Mouse (Mus musculus) hindbrain, postnatal 0 days (tissue): ENCODE measurements around the gene Sbno2. TPM values are rescaled to one million over a fixed set of nuclear protein-coding genes. Genes with fewer than 3 reads are reported as not detected.

ENCODE experiments used
- ATAC-seq: fragments of 200-750 bp; cut with Nextera tagmentation; 2 replicates; pipeline ENCODE4 v1.8.0; 2017; ENCODE audit warnings: mild to moderate bottlenecking, moderate TSS enrichment, moderate library complexity
- DNase-seq: peaks from one replicate; pipeline ENCODE4 v3.0.0-alpha.2; 2015; ENCODE audit warnings: low spot score
- H3K27ac ChIP-seq: fragments of 300-500 bp; sonication (generic); 2 replicates; pipeline ENCODE4 v1.5.1; 2014; ENCODE audit warnings: mild to moderate bottlenecking
- H3K27me3 ChIP-seq: fragments of 300-500 bp; sonication (generic); 2 replicates; pipeline ENCODE4 v1.6.1; 2014; ENCODE audit warnings: low read length, mixed read lengths; ENCODE audit not compliant: insufficient read depth
- H3K36me3 ChIP-seq: fragments of 300-500 bp; sonication (generic); 2 replicates; pipeline ENCODE4 v1.6.1; 2014; ENCODE audit warnings: low read length, mixed read lengths; ENCODE audit not compliant: insufficient read depth
- H3K4me1 ChIP-seq: fragments of 300-500 bp; sonication (generic); 2 replicates; pipeline ENCODE4 v1.6.1; 2014; ENCODE audit warnings: antibody characterized with exemption, low read length, mixed read lengths; ENCODE audit not compliant: insufficient read depth
- H3K4me2 ChIP-seq: fragments of 300-500 bp; sonication (generic); 2 replicates; pipeline ENCODE4 v1.6.1; 2014; ENCODE audit warnings: low read depth, mild to moderate bottlenecking, low read length, moderate library complexity, mixed read lengths
- H3K4me3 ChIP-seq: fragments of 300-500 bp; sonication (generic); 2 replicates; pipeline ENCODE4 v1.5.1; 2014; ENCODE audit warnings: low read length
- H3K9ac ChIP-seq: fragments of 300-500 bp; sonication (generic); replicated peaks from 2 replicates; pipeline ENCODE4 v1.6.1; 2014; ENCODE audit warnings: mild to moderate bottlenecking, low read length, moderate library complexity, mixed read lengths
- H3K9me3 ChIP-seq: fragments of 300-500 bp; sonication (generic); 2 replicates; pipeline ENCODE4 v1.6.1; 2016; ENCODE audit warnings: low read length, mixed read lengths
- CTCF ChIP-seq: IDR thresholded peaks from 2 replicates; pipeline ENCODE4 v1.5.1; 2016; ENCODE audit warnings: antibody characterized with exemption, control low read depth, low read depth
- WGBS: fragments of 180-500 bp; shearing (Covaris S2); extraction: QIAGEN DNeasy Blood & Tissue Kit; methylation state at CpG from one replicate; pipeline ENCODE4 v1.1.7; 2014; 5-methylcytosine and 5-hydroxymethylcytosine counted together
- polyA plus RNA-seq: library from polyadenylated mRNA; unstranded; fragments of >200 nt; fragmentation: Nextera tagmentation; extraction: Ambion mirVana; gene quantifications from 2 replicates; pipeline ENCODE4 v1.2.1, GENCODE M21; 2015
- total RNA-seq: library from RNA; depleted of rRNA; stranded (reverse); fragments of >200 nt; gene quantifications from 2 replicates; pipeline ENCODE4 v1.2.3, GENCODE M21; 2014; rRNA removed

The Sbno2 gene
- total RNA-seq (22.8 and 23.7 TPM in 2 replicates), polyA plus RNA-seq (6.9 and 7.8 TPM in 2 replicates)

DNA sequence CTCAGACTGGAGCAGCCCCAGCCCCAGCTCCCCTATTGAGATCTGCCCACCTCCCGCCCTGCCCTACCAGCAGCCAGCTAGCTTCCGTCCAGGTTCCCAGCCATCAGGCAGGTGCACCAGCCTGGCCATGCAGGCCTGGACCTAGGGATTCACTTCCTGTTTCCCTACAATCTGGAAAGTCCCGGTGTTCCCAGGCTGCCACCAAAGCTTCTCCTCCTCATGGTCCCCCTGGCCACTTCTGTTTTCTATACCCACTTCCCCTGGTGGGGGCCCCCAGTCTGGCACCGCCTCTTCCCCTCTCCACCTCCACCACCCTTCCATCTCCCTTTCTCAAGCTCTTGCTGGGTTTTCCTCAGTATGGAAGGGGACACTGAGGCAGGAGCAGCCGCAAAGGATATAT, at the start of gene Sbno2:
Gene Sbno2, minus strand, starts transcription at position 112 of the 400 bp plus-strand sequence.
- DNase-seq: no peak

DNA sequence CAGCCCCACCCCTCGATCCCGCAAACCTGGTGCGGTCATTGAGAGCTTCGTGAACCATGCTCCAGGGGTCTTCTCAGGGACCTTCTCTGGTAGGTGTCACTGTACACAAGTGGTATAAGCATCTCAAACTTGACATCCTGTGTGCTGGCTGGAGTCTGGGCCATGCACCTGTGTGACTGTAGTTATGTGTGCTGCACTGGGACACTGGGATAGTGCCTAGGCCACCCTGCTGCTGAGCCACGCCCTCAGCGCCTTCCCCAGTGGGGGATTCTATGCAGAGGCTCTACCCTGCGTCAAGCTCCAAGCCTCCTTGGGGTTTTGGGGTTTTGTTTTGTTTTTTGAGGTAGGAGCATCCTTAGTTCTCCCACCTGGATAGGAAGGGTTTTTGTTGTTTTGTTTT, 49.0 kb upstream of the Sbno2 start:
- no peak overlapping the region for H3K4me2 ChIP-seq
- no peak for TF ChIP-seq CTCF
- H3K36me3 ChIP-seq: peaks cover 40% of the 10 kb centered on the region
- H3K4me3 ChIP-seq: no peak overlapping the region
- peaks cover 19% of the 10 kb centered on the region; the same call in 1 of the 2 replicates for H3K4me1 ChIP-seq
- no peaks in the 10 kb centered on the region for H3K27me3 ChIP-seq
- DNase-seq: no peak
- H3K9me3 ChIP-seq: no peaks in the 10 kb centered on the region
- H3K27ac ChIP-seq: peak overlapping the region; percentile 96; the same call in 1 of the 2 replicates
- no peak for ATAC-seq
- H3K9ac ChIP-seq: no peak overlapping the region
- WGBS: 75% methylated on average over 7 of the region's 7 CpGs

More for the DNA sequence above, at the start of gene Sbno2:
- H3K27me3 ChIP-seq: no peaks in the 10 kb centered on the region
- peaks cover 6% of the 10 kb centered on the region for H3K4me1 ChIP-seq
- TF ChIP-seq CTCF: no peak
- WGBS: 65% methylated on average over 5 of the region's 5 CpGs
- ATAC-seq: no peak
- H3K4me2 ChIP-seq: no peak within 1 kb of the TSS
- no peak within 1 kb of the TSS for H3K27ac ChIP-seq
- H3K36me3 ChIP-seq: no peaks in the 10 kb centered on the region
- no peak within 1 kb of the TSS for H3K9ac ChIP-seq
- no peaks in the 10 kb centered on the region for H3K9me3 ChIP-seq
- no peak within 1 kb of the TSS for H3K4me3 ChIP-seq

DNA sequence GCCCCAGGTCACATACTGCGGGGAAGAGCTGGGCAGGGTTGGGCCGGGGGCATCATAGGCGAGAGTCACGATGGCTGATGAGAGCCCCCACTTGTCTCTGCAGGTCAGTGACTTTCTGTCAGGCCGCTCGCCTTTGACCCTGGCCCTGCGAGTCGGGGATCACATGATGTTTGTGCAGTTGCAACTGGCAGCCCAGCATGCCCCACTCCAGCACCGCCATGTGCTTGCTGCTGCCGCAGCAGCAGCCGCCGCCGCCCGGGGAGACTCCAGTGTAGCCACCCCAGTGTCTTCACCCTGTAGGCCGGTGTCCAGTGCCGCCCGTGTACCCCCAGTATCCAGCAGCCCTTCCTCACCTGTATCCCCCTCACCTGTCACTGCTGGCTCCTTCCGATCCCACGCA, 48.3 kb upstream of the Sbno2 start:
- Histone ChIP-seq H3K36me3 (peaks cover 40% of the 10 kb centered on the region), H3K9ac (peak overlapping the region; percentile 99; the same call in 1 of the 2 replicates), H3K9me3 (no peaks in the 10 kb centered on the region), H3K27me3 (no peaks in the 10 kb centered on the region), H3K4me1 (peaks cover 19% of the 10 kb centered on the region; the same call in 1 of the 2 replicates), H3K27ac (peak overlapping the region; percentile 96; the same call in 1 of the 2 replicates), H3K4me3 (no peak overlapping the region), H3K4me2 (peak overlapping the region; percentile 89)
- TF ChIP-seq CTCF: no peak
- DNase-seq (no peak), ATAC-seq (no peak)
- 80% methylated on average over 19 of the region's 19 CpGs for WGBS

DNA sequence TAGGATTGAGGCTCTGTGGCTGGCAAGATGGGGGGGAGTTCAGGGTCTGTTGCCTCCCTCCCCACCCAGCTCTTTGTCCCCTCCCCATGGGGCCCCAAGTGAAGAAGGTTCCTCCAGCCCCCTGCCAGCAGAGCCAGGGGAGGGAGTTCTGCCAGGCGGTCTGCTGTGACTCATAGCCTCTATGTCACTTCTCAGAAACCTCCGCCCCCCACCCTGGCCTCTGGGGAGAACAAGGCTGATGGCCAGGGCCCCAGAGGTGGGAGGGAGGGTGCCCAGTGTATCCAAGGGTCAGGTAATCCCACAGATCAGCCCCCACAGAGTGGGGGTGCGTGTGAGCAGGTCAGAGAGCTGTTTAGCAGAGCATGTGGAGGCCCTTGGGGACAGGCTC, 47.5 kb upstream of the Sbno2 start:
- ATAC-seq: no peak
- Histone ChIP-seq H3K27me3 (no peaks in the 10 kb centered on the region), H3K27ac (peak overlapping the region; percentile 96), H3K9me3 (no peaks in the 10 kb centered on the region), H3K4me2 (peak overlapping the region; percentile 89), H3K9ac (peak overlapping the region; percentile 99), H3K36me3 (peaks cover 40% of the 10 kb centered on the region), H3K4me3 (peak overlapping the region; percentile 97), H3K4me1 (peaks cover 19% of the 10 kb centered on the region; the same call in 1 of the 2 replicates)
- TF ChIP-seq CTCF: no peak
- 40% methylated on average over 3 of the region's 3 CpGs for WGBS
- DNase-seq: no peak

DNA sequence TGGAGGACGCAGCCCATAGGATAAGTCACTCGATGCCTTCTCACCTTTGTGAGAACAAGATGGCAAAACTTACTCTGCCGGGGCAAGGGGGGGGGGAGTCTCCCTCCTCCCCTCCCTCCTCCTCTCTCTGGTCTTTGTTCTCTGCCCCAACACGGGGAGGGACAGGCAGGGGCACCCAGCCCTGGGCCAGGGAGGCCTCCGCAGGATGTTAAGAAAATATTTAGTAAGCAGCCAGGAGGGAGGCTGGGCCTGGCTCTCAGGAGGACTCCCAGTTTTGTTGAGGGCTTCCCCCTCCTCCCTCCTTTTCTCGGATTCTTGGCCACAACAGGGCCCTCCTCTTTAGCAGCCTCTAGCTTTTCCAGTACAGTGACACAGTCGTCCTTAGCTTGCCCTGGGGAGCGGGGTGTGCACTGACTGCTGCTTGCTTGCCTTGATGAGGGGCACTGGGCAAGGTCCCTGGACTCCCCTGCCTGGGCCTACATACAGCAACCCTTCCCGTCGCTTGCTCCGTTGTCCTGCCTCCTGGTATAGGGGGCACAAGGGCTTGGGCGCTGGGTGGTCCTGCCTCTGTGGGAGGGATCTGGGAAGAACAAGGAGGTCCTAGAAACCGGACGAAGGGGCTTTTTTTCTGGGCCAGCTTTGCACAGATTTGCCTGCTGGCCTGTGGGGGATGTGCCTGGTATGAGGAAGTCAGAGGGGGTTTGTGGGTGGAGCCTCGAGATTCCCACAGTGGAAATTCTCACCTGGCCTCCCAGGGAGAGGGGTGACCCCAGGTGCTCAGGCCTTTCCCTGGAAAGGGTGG, 46.9 kb upstream of the Sbno2 start:
- 2% methylated on average over 15 of the region's 15 CpGs for WGBS
- peak overlapping the region; percentile 89 for H3K4me2 ChIP-seq
- peak overlapping the region; percentile 96 for H3K27ac ChIP-seq
- ATAC-seq: no peak
- peak overlapping the region; percentile 99 for H3K9ac ChIP-seq
- no peaks in the 10 kb centered on the region for H3K9me3 ChIP-seq
- no peaks in the 10 kb centered on the region for H3K27me3 ChIP-seq
- TF ChIP-seq CTCF: no peak
- peak overlapping the region; percentile 97 for H3K4me3 ChIP-seq
- H3K36me3 ChIP-seq: peaks cover 40% of the 10 kb centered on the region
- peaks cover 19% of the 10 kb centered on the region; the same call in 1 of the 2 replicates for H3K4me1 ChIP-seq
- peak; percentile 62 for DNase-seq

DNA sequence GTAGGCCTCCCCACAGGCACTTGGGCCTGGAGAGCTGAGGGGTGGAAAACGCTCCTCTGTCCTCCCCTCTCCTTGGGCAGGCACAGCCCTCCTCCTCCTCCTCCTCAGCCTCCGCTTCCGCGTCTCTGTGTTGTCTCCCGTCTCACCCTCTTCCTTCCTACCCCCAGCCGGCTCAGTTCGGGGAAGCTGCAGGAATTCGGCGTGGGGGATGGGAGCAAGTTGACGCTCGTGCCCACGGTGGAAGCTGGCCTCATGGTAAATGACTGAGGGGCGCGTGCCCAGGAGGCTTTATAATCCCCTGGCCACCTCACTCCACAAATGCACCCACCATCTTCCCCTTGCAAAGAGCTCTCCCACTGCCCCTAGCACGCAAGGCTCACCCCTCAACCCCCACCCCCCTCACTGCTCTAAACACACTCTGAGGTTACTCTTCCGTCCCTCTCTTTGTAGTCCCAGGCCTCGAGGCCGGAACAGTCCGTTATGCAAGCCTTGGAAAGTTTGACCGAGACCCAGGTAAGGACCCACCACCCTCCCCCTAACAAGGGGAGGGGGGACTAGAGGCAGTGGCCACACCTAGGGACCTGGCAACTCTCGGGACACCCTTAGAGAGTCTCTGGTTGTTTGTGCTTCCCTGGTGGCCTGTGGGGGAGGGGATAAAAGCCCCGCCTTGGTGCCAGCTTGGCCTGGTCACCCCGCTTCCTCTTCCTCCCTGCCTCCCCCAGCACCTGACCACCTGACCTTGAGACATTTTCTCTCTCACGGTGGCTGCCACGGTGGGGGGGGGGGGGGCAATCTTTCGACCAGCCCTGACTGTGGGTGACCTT, 46.1 kb upstream of the Sbno2 start:
- ATAC-seq (no peak), DNase-seq (peak; percentile 72)
- peak overlapping the region; percentile 97 for H3K4me3 ChIP-seq
- TF ChIP-seq CTCF: no peak
- peaks cover 34% of the 10 kb centered on the region for H3K36me3 ChIP-seq
- no peaks in the 10 kb centered on the region for H3K27me3 ChIP-seq
- no peaks in the 10 kb centered on the region for H3K9me3 ChIP-seq
- under 1% methylated on average over 25 of the region's 26 CpGs for whole genome bisulfite sequencing
- H3K9ac ChIP-seq: peak overlapping the region; percentile 99
- H3K27ac ChIP-seq: peak overlapping the region; percentile 96
- H3K4me1 ChIP-seq: peaks cover 19% of the 10 kb centered on the region; the same call in 1 of the 2 replicates
- peak overlapping the region; percentile 89 for H3K4me2 ChIP-seq
